Mouse (Mus musculus) hindbrain, embryonic 11.5 days (tissue): ENCODE data around the gene Gbp2b. TPM values are rescaled to one million over a fixed set of nuclear protein-coding genes. Genes with fewer than 3 reads are reported as not detected.
"Not testable (repeated sequence)": the region's sequence is repeated elsewhere in the genome, so short reads cannot be mapped to it uniquely, and the experiment has no call there.

Source experiments
- ATAC-seq: fragments of 200-750 bp; cut with Nextera tagmentation; 2 replicates; pipeline ENCODE4 v1.8.0; 2017; ENCODE audit warnings: mild to moderate bottlenecking, moderate TSS enrichment, moderate library complexity; ENCODE audit not compliant: low FRiP score
- DNase-seq: peaks from one replicate; pipeline ENCODE4 v3.0.0-alpha.2; 2015; ENCODE audit warnings: low spot score
- H3K27ac ChIP-seq: fragments of 300-500 bp; sonication (generic); 2 replicates; pipeline ENCODE4 v1.5.1; 2014; ENCODE audit warnings: mild to moderate bottlenecking, low read depth, low read length
- H3K27me3 ChIP-seq: fragments of 300-500 bp; sonication (generic); 2 replicates; pipeline ENCODE4 v1.6.1; 2014; ENCODE audit warnings: mild to moderate bottlenecking, low read length, moderate library complexity, mixed read lengths; ENCODE audit not compliant: control insufficient read depth, insufficient read depth
- H3K36me3 ChIP-seq: fragments of 300-500 bp; sonication (generic); 2 replicates; pipeline ENCODE4 v1.6.1; 2014; ENCODE audit warnings: mild to moderate bottlenecking, low read length, moderate library complexity, mixed read lengths; ENCODE audit not compliant: control insufficient read depth, insufficient read depth
- H3K4me1 ChIP-seq: fragments of 300-500 bp; sonication (generic); replicated peaks from 2 replicates; pipeline ENCODE4 v1.6.1; 2014; ENCODE audit warnings: low read length, mixed read lengths; ENCODE audit not compliant: control insufficient read depth, insufficient read depth
- H3K4me2 ChIP-seq: fragments of 300-500 bp; sonication (generic); replicated peaks from 2 replicates; pipeline ENCODE4 v1.6.1; 2014; ENCODE audit warnings: mild to moderate bottlenecking, low read depth, low read length
- H3K4me3 ChIP-seq: fragments of 300-500 bp; sonication (generic); 2 replicates; pipeline ENCODE4 v1.5.1; 2014; ENCODE audit warnings: low read depth, low read length
- H3K9ac ChIP-seq: fragments of 300-500 bp; sonication (generic); 2 replicates; pipeline ENCODE4 v1.6.1; 2014; ENCODE audit warnings: low read depth, low read length
- H3K9me3 ChIP-seq: fragments of 300-500 bp; sonication (generic); 2 replicates; pipeline ENCODE4 v1.6.1; 2016; ENCODE audit warnings: low read length; ENCODE audit not compliant: control insufficient read depth
- WGBS: fragments of 180-500 bp; shearing (Covaris S2); extraction: QIAGEN DNeasy Blood & Tissue Kit; methylation state at CpG from one replicate; pipeline ENCODE4 v1.1.7; 2014; 5-methylcytosine and 5-hydroxymethylcytosine counted together
- polyA plus RNA-seq: library from polyadenylated mRNA; unstranded; fragments of >200 nt; fragmentation: Nextera tagmentation; extraction: Ambion mirVana; gene quantifications from 2 replicates; pipeline ENCODE4 v1.2.1, GENCODE M21; 2014

Gbp2b gene
- polyA plus RNA-seq, 1 experiment from 2014 or later: not detected

DNA sequence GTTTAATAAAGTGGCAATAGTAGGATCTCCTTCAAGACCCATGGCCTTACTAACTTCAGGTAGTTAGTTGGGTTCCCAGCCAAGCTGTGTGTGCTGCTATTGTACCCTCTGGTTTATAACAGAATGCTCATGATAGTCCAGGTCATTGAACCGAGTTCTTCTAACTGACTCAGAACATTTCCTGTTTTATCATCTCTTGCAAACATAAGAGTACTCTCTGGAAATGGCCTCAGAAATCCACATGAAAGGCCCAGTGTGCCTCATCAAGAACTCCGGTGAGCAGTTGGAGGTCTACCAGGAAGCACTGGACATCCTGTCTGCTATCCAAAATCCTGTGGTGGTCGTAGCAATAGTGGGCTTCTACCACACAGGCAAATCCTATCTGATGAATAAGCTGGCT is 3.3 kb downstream of the Gbp2b start:
- DNase-seq (no peak), ATAC-seq (no peak)
- no peak overlapping the region for H3K9ac ChIP-seq
- H3K4me3 ChIP-seq: no peak overlapping the region
- no peak overlapping the region for H3K27ac ChIP-seq
- H3K4me1 ChIP-seq: no peaks in the 10 kb centered on the region
- H3K36me3 ChIP-seq: no peaks in the 10 kb centered on the region
- H3K27me3 ChIP-seq: no peaks in the 10 kb centered on the region
- H3K4me2 ChIP-seq: no peak overlapping the region
- 87% methylated on average over 3 of the region's 3 CpGs for WGBS
- no peaks in the 10 kb centered on the region for H3K9me3 ChIP-seq

DNA sequence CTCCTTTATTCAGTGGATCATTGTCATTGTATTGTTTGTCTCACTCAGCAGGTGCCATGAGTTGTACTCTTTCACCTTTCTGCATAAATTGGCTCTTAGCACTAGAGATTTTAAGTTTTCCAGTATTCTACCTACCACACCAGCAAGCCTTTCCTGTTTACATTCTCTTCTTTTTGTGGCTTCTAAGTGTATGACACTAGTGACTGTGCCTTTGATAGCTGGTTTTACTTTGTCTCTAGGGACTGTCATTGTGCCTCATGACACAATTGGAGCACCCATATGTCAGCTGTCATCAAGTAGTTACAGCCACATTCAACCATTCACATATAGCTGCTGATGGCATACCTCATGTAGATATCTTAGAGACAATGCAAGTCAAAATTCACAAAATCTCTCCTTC is 7.0 kb downstream of the Gbp2b start:
- H3K4me1 ChIP-seq: no peaks in the 10 kb centered on the region
- H3K36me3 ChIP-seq: no peaks in the 10 kb centered on the region
- ATAC-seq (no peak), DNase-seq (no peak)
- no peaks in the 10 kb centered on the region for H3K27me3 ChIP-seq
- no peak overlapping the region for H3K4me3 ChIP-seq
- no peak overlapping the region for H3K4me2 ChIP-seq
- H3K9ac ChIP-seq: no peak overlapping the region
- no peaks in the 10 kb centered on the region for H3K9me3 ChIP-seq
- no peak overlapping the region for H3K27ac ChIP-seq

DNA sequence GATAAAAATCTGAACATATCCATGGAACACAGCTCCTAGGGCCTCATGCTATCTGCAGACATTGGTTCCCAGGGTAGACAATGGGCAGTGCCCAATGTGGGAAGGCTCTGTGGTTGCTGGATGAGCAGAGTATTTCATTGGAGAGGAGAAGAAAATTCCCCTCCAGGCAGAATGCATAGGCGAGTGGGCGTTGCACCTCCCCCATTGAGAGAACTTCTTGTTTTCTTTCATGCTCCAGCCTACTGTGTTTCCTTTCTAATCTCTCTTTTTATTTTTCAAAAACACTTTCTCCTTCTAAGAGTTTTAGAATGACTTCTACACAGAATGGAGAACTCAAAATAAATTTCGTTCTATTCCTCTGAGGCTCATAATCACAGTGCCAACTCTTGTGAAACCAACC is 24.0 kb downstream of the Gbp2b start:
- Histone ChIP-seq H3K36me3 (no peaks in the 10 kb centered on the region), H3K4me1 (no peaks in the 10 kb centered on the region), H3K4me3 (no peak overlapping the region), H3K27me3 (no peaks in the 10 kb centered on the region), H3K27ac (no peak overlapping the region), H3K9ac (no peak overlapping the region), H3K4me2 (no peak overlapping the region), H3K9me3 (no peaks in the 10 kb centered on the region)
- ATAC-seq (no peak), DNase-seq (no peak)
- 87% methylated on average over 3 of the region's 3 CpGs for WGBS

DNA sequence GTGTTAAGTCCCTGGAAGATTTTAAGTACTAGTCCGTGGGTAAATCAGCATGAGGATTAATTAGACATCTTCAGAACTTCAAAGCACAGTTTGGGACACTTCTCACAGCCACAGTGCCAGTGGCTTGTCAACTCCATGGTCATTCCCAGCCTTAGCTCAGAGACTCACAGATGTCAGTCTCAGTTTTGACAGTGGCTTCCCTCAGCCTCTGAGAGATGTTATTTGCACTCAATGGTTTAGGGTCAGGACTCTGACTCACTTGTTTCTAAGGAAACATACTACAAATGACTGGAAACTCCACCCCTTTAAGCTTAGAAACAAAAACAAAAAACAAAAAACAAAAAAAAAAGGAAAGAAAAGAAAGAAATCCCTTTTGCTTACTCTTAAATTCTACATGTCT is 25.0 kb downstream of the Gbp2b start:
- DNase-seq (no peak), ATAC-seq (no peak)
- H3K9ac ChIP-seq: no peak overlapping the region
- WGBS: 26% methylated on average over 1 of the region's 1 CpGs
- H3K4me1 ChIP-seq: no peaks in the 10 kb centered on the region
- no peak overlapping the region for H3K27ac ChIP-seq
- H3K27me3 ChIP-seq: no peaks in the 10 kb centered on the region
- no peaks in the 10 kb centered on the region for H3K9me3 ChIP-seq
- no peak overlapping the region for H3K4me2 ChIP-seq
- H3K36me3 ChIP-seq: no peaks in the 10 kb centered on the region
- no peak overlapping the region for H3K4me3 ChIP-seq

DNA sequence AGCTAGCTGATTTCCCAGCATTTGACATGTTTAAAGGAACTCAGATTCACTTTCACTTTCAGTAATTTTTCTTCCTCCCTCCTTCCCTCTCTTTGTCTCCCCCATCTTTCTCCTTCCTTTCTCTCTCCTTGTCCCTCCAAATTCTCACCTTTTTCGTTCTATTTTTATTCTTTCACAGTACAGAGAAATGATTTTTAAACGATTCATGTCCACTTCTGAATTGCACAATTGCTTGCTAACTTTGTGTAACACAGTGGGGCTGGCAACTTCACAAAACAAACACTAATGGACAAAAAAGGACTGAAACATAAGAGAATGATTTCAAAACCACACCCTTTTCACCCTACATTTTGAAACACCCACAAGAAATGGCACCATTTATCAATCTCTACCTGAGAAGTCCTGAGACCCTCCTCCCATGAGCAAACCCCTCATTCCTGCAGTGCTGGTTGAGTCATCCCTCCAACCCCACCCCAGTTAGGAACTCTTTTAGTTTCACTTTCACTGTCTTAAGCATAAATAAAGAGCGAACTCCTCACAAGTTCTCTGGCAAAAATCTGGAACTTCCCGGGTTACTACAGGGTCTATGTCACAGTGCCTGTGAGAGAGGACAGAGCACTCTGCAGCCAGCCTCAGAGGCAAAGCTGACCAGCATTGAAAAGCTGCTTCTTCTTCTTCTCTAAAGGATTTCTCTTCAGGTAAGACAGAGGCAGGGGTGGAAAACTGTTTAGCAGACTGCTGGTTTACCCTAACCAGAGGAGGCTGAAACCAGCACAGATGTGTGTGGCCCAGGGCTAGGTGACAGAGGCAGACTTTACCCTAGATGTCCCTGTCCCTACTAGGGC is 25.7 kb downstream of the Gbp2b start, which contains the start of gene Gbp2:
TSS of gene Gbp2 (plus strand) at position 492 of the 845 bp plus-strand sequence.
- Histone ChIP-seq H3K36me3 (no peaks in the 10 kb centered on the region), H3K9me3 (no peaks in the 10 kb centered on the region), H3K4me2 (no peak within 1 kb of the TSS), H3K27ac (no peak within 1 kb of the TSS), H3K4me3 (no peak within 1 kb of the TSS), H3K27me3 (no peaks in the 10 kb centered on the region), H3K9ac (no peak within 1 kb of the TSS), H3K4me1 (no peaks in the 10 kb centered on the region)
- ATAC-seq: no peak
- DNase-seq: no peak
- WGBS: 79% methylated on average over 4 of the region's 4 CpGs

DNA sequence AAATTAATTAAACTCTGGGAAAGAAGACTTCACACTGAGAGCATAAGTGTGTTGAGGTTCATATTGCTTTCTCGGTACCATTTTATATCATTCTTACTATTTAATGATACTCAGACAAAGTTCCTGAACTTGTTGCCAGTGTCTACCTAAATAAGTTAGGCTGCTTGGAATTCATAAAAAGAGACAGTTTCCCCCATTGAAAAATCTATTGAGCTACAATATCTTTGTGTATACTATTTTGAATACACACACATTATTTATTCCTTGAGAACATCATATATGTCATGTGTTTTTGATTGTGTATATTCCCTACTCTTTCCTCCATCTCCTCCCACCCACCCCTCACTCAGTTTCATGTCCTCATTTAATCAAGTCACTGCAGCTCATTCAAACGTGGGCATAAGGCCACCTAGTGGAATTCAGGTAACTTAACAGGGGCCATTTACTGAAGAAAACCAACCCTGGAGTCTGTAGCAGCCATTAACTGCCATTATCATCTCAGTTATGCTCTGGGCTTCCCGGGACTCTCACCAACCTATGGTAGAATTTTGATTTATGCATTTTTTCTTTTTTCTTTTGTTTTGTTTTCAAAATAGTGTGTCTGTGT is 26.4 kb downstream of the Gbp2b start:
- no peak for DNase-seq
- 54% methylated on average over 3 of the region's 3 CpGs for WGBS
- no peak overlapping the region for H3K4me2 ChIP-seq
- no peak overlapping the region for H3K27ac ChIP-seq
- no peaks in the 10 kb centered on the region for H3K36me3 ChIP-seq
- H3K9me3 ChIP-seq: no peaks in the 10 kb centered on the region
- no peaks in the 10 kb centered on the region for H3K4me1 ChIP-seq
- no peak for ATAC-seq
- no peak overlapping the region for H3K4me3 ChIP-seq
- no peaks in the 10 kb centered on the region for H3K27me3 ChIP-seq
- H3K9ac ChIP-seq: no peak overlapping the region

DNA sequence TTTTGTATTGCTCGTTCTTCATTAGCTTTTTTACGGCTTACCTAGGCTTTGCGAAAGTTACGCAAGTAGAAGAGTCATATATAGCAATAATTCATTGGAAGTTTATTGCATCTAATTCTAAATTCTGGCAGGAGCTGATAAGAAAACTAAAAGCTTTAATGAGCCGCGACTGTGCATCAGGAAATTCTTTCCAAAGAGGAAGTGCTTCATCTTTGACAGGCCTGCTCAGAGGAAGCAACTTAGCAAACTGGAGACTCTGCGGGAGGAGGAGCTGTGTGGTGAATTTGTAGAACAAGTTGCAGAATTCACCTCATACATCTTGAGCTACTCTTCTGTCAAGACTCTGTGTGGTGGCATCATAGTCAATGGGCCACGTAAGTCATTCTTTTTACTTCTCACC is 35.7 kb downstream of the Gbp2b start:
- no peak overlapping the region for H3K4me3 ChIP-seq
- ATAC-seq: no peak
- H3K27ac ChIP-seq: no peak overlapping the region
- WGBS: 89% methylated on average over 8 of the region's 8 CpGs
- no peaks in the 10 kb centered on the region for H3K36me3 ChIP-seq
- no peak overlapping the region for H3K4me2 ChIP-seq
- no peaks in the 10 kb centered on the region for H3K27me3 ChIP-seq
- H3K4me1 ChIP-seq: no peaks in the 10 kb centered on the region
- no peak for DNase-seq
- no peak overlapping the region for H3K9ac ChIP-seq
- no peaks in the 10 kb centered on the region for H3K9me3 ChIP-seq

DNA sequence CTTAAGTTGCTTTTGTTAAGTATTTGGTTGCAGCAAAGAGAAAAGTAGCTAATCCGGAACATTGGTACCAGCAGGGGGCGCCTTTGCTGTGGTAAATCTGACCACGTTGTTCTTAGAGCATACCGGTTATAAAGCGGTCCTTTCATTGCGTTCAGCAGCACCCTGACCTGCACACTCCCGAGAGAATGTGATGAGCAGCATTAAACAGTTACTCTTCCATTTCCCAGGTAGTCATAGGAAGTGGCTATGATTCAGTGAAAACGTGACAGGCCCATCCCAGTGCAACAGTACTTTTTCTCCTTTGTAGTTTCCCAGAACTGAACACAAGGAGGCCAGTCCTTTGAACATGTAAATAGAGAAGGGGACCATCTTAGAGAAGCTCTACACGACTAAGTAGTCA is 45.6 kb downstream of the Gbp2b start:
- no peaks in the 10 kb centered on the region for H3K36me3 ChIP-seq
- no peak overlapping the region for H3K4me3 ChIP-seq
- no peak overlapping the region for H3K9ac ChIP-seq
- no peak overlapping the region for H3K27ac ChIP-seq
- peak; percentile 59 for ATAC-seq
- H3K4me2 ChIP-seq: no peak overlapping the region
- no peaks in the 10 kb centered on the region for H3K27me3 ChIP-seq
- WGBS: 8% methylated on average over 9 of the region's 9 CpGs
- H3K9me3 ChIP-seq: no peaks in the 10 kb centered on the region
- no peaks in the 10 kb centered on the region for H3K4me1 ChIP-seq
- DNase-seq: peak; percentile 83

DNA sequence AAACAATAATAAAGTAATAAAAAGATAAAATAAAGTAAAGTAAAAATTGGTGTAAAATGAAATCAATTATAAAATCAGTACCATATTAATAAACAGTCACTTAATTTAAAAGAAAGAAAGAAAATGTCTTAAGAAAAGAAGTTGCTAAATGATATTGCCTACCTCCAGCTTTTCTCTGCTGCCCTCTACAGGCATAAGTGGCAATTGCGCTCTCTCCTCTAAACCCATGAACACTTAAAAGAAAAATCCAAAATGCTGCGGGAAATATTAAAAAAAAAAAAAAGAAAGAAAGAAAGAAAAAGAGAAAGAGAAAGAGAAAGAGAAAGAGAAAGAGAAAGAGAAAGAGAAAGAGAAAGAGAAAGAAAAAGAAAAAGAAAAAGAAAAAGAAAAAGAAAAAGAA is 51.3 kb downstream of the Gbp2b start:
- WGBS: 18% methylated on average over 2 of the region's 2 CpGs
- not testable (repeated sequence) for H3K27me3 ChIP-seq, ATAC-seq, H3K4me3 ChIP-seq, H3K4me2 ChIP-seq, H3K9ac ChIP-seq, H3K4me1 ChIP-seq, H3K36me3 ChIP-seq, H3K9me3 ChIP-seq, H3K27ac ChIP-seq
- peak; percentile 81 for DNase-seq
